Mouse (Mus musculus): ENCODE data around the gene Gm12888.
"Not testable (repeated sequence)": the region's sequence is repeated elsewhere in the genome, so short reads cannot be mapped to it uniquely, and the experiment has no call there.

The Gm12888 gene

GRCm38 (mm10) chr4:121324817-121325216 is at the start of gene Gm12888:
TSS of gene Gm12888 (minus strand) at chr4:121324917.
- not testable (repeated sequence) for DNase-seq (ENCODE audit: low spot score)

Measured in layer of hippocampus, adult 11-12 months (tissue).